Mouse (Mus musculus) heart, postnatal 0 days (tissue): ENCODE measurements around the gene Peli2. TPM values are rescaled to one million over a fixed set of nuclear protein-coding genes. Genes with fewer than 3 reads are reported as not detected.

Source experiments
- ATAC-seq: fragments of 200-750 bp; cut with Nextera tagmentation; 2 replicates; pipeline ENCODE4 v1.8.0; 2017; ENCODE audit warnings: low read depth, moderate number of reproducible peaks, moderate library complexity; ENCODE audit not compliant: insufficient read depth
- DNase-seq: peaks from one replicate; pipeline ENCODE4 v3.0.0-alpha.2; 2016; ENCODE audit warnings: low spot score
- H3K27ac ChIP-seq: fragments of 300-500 bp; sonication (generic); 2 replicates; pipeline ENCODE4 v1.5.1; 2014; ENCODE audit warnings: low read depth, mild to moderate bottlenecking
- H3K27me3 ChIP-seq: fragments of 300-500 bp; sonication (generic); 2 replicates; pipeline ENCODE4 v1.6.1; 2014; ENCODE audit warnings: low read length, mixed read lengths; ENCODE audit not compliant: control insufficient read depth, insufficient read depth
- H3K36me3 ChIP-seq: fragments of 300-500 bp; sonication (generic); replicated peaks from 2 replicates; pipeline ENCODE4 v1.6.1; 2014; ENCODE audit warnings: low read length, mixed read lengths; ENCODE audit not compliant: control insufficient read depth, insufficient read depth
- H3K4me1 ChIP-seq: fragments of 300-500 bp; sonication (generic); 2 replicates; pipeline ENCODE4 v1.6.1; 2014; ENCODE audit warnings: antibody characterized with exemption; ENCODE audit not compliant: control insufficient read depth, insufficient read depth
- H3K4me2 ChIP-seq: fragments of 300-500 bp; sonication (generic); 2 replicates; pipeline ENCODE4 v1.6.1; 2014; ENCODE audit warnings: low read depth, mild to moderate bottlenecking, low read length, moderate library complexity
- H3K4me3 ChIP-seq: fragments of 300-500 bp; sonication (generic); 2 replicates; pipeline ENCODE4 v1.5.1; 2014; ENCODE audit warnings: low read depth, low read length
- H3K9ac ChIP-seq: fragments of 300-500 bp; sonication (generic); replicated peaks from 2 replicates; pipeline ENCODE4 v1.6.1; 2014; ENCODE audit warnings: low read depth, low read length, mixed read lengths
- H3K9me3 ChIP-seq: fragments of 300-500 bp; sonication (generic); replicated peaks from 2 replicates; pipeline ENCODE4 v1.6.1; 2016; ENCODE audit warnings: low read length; ENCODE audit not compliant: control insufficient read depth
- CTCF ChIP-seq: IDR thresholded peaks from 2 replicates; pipeline ENCODE4 v1.5.1; 2016; ENCODE audit warnings: antibody characterized with exemption, control low read depth, low read depth
- EP300 ChIP-seq: IDR thresholded peaks from 2 replicates; pipeline ENCODE4 v1.6.1; 2016; ENCODE audit warnings: antibody characterized with exemption, low read depth
- WGBS: fragments of 180-500 bp; shearing (Covaris S2); extraction: QIAGEN DNeasy Blood & Tissue Kit; methylation state at CpG from one replicate; pipeline ENCODE4 v1.1.7; 2014; 5-methylcytosine and 5-hydroxymethylcytosine counted together
- polyA plus RNA-seq: library from polyadenylated mRNA; unstranded; fragments of >200 nt; fragmentation: Nextera tagmentation; extraction: Ambion mirVana; gene quantifications from 2 replicates; pipeline ENCODE4 v1.2.1, GENCODE M21; 2015
- total RNA-seq: library from RNA; depleted of rRNA; stranded (reverse); fragments of >200 nt; gene quantifications from 2 replicates; pipeline ENCODE4 v1.2.3, GENCODE M21; 2014; ENCODE audit warnings: low replicate concordance

The Peli2 gene
- total and polyA plus RNA-seq, 2 experiments from 2014 or later: 2.1 to 18.2 TPM

- ATAC-seq: no peak
- no peak for DNase-seq
- TF ChIP-seq CTCF (no peak), EP300 (no peak)
- Histone ChIP-seq H3K4me3 (no peak overlapping the region), H3K27ac (no peak overlapping the region), H3K36me3 (no peaks in the 10 kb centered on the region), H3K4me1 (no peaks in the 10 kb centered on the region), H3K9ac (no peak overlapping the region), H3K9me3 (no peaks in the 10 kb centered on the region), H3K27me3 (no peaks in the 10 kb centered on the region), H3K4me2 (no peak overlapping the region)
- 93% methylated on average over 1 of the region's 1 CpGs for WGBS
Observed at GRCm38 (mm10) chr14:48224203-48224602, 103.6 kb downstream of the Peli2 start.

DNA sequence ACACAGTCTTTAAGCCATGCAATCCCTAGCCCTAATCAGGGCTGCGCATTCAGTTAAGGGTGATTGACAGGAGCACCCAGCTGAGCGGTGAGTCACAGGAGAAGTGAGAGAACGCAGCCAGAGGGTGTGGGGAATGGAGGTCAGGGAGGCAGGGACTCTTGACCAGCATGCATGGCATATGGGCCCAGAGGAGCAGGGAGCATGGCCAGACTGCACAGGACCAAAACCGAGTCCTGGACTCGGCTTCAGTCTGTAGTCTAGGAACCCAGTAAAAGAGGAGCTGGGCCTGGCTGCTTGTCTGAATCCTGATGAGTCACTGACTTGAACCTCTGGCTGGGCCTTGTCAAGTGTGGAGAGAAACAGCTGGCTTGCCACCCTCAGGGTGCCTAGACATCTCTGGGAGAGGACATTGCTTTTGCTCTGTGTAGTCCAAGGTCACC, 104.3 kb downstream of the Peli2 start:
- Histone ChIP-seq H3K4me2 (no peak overlapping the region), H3K4me3 (no peak overlapping the region), H3K36me3 (no peaks in the 10 kb centered on the region), H3K9ac (no peak overlapping the region), H3K27ac (no peak overlapping the region), H3K9me3 (no peaks in the 10 kb centered on the region), H3K27me3 (no peaks in the 10 kb centered on the region), H3K4me1 (no peaks in the 10 kb centered on the region)
- 43% methylated on average over 5 of the region's 5 CpGs for WGBS
- TF ChIP-seq EP300 (no peak), CTCF (no peak)
- ATAC-seq: no peak
- no peak for DNase-seq

- no peak overlapping the region for H3K4me3 ChIP-seq
Observed at GRCm38 (mm10) chr14:48225810-48226446, 105.3 kb downstream of the Peli2 start.

DNA sequence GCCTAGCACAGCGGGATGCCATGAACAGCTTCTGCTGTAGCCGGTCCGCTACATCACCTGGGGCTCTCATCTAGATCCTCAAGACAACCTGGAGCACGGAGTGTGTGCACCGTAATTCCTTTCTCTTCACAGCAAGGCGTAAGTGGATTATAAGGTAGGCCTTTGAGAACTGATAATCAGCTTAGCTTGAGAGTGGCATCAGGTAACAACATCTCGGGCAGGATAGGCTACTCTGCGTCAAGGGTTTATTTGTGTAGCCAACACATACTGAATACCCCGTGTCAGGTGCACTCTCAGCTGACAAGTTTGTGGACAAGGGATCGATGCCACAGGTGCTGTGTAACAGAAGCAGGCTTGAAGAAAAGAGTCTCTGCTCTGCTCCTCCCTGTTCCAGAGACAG, 106.1 kb downstream of the Peli2 start:
- Histone ChIP-seq H3K9me3 (no peaks in the 10 kb centered on the region), H3K36me3 (no peaks in the 10 kb centered on the region), H3K27ac (no peak overlapping the region), H3K27me3 (no peaks in the 10 kb centered on the region), H3K4me2 (no peak overlapping the region), H3K9ac (no peak overlapping the region), H3K4me1 (no peaks in the 10 kb centered on the region), H3K4me3 (no peak overlapping the region)
- WGBS: 80% methylated on average over 10 of the region's 10 CpGs
- no peak for ATAC-seq
- TF ChIP-seq EP300 (no peak), CTCF (no peak)
- no peak for DNase-seq

More at GRCm38 (mm10) chr14:48225810-48226446, 105.3 kb downstream of the Peli2 start:
- Histone ChIP-seq H3K4me2 (no peak overlapping the region), H3K9me3 (no peaks in the 10 kb centered on the region), H3K27ac (no peak overlapping the region), H3K9ac (no peak overlapping the region), H3K36me3 (no peaks in the 10 kb centered on the region), H3K27me3 (no peaks in the 10 kb centered on the region), H3K4me1 (no peaks in the 10 kb centered on the region)
- DNase-seq (no peak), ATAC-seq (no peak)
- WGBS: 61% methylated on average over 7 of the region's 7 CpGs
- TF ChIP-seq EP300 (no peak), CTCF (no peak; the same call in 1 of the 2 replicates)

DNA sequence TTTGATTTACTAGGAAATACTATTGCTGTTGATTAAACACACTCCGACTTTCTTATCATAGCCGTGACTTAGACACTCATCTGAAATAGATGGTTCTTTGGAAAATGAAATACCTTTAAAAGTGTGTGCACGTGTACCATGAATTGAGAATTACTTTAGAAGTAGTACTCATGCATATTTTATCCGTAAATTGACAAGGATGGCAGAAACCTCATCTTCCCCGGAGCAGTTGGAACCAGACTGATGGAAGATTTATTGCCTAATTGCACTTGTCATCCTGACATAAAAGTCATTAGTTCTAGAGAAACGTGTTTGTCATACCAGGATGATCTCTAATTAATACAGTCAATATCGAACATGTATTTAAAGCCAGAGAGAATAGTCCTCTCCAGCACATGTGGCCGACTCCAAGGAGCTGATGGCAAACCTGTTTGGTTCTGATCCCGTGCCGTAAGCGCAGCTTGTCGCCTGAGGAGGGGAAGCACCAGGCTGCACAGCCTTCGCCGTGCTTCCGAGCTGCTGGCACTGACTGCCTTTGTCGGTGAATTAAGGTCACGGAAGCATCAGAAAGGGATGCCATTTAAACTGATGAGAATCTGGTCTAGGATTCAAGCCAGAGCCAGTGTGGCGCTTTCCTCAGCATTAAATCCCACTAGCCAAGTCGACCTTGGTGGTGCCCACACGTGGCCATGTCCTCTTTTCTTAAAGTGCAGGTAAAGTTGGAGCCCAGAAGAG, 114.3 kb downstream of the Peli2 start:
- 83% methylated on average over 20 of the region's 20 CpGs for WGBS
- H3K4me3 ChIP-seq: no peak overlapping the region
- no peaks in the 10 kb centered on the region for H3K4me1 ChIP-seq
- DNase-seq (no peak), ATAC-seq (no peak)
- no peak overlapping the region for H3K27ac ChIP-seq
- no peak overlapping the region for H3K4me2 ChIP-seq
- H3K9ac ChIP-seq: no peak overlapping the region
- TF ChIP-seq CTCF (no peak), EP300 (no peak)
- H3K27me3 ChIP-seq: no peaks in the 10 kb centered on the region
- H3K9me3 ChIP-seq: no peaks in the 10 kb centered on the region
- H3K36me3 ChIP-seq: no peaks in the 10 kb centered on the region
